Mouse (Mus musculus): ENCODE measurements around the gene Tmc4. TPM values are rescaled to one million over a fixed set of nuclear protein-coding genes. Genes with fewer than 3 reads are reported as not detected.

Tmc4 gene
- polyA plus RNA-seq, 1 experiment, result 16.4 TPM

GRCm38 (mm10) chr7:3683908-3684550, 6.7 kb upstream of the Tmc4 start:
- Histone ChIP-seq H3K4me3 (ENCODE audit: low read depth, low read length) (no peak overlapping the region), H3K36me3 (ENCODE audit: control insufficient read depth, insufficient read depth, low read length, poor library complexity, severe bottlenecking) (peaks cover 2% of the 10 kb centered on the region; the same call in 1 of the 2 replicates), H3K27ac (ENCODE audit: insufficient read depth, low read length) (no peak overlapping the region)

DNA sequence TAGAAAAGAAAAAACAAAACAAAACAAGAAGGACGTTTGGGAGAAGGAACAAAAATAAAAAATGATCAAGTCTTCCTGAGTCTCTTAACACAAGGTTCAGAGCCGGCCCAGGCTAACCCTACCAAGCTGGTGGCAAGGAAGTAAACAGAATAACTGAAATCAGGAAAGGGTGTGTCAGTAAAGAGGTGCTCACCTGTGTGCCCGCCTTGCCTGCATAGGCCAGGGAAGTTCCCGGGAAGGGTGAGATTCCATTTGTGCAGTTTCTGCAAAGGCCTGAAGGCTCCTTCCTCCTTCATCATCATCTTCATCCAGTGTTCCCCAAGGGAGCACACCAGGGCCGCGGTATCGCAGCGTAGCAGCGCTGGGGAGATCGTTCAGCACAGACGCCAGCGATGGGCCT, 982 bp downstream of the Tmc4 start:
- H3K27ac ChIP-seq (ENCODE audit: insufficient read depth, low read length), result no peak overlapping the region
- no peaks in the 10 kb centered on the region for H3K4me1 ChIP-seq (ENCODE audit: control insufficient read depth, insufficient read depth, low read length)
- H3K27me3 ChIP-seq (ENCODE audit: control insufficient read depth, insufficient read depth, low read length, poor library complexity, severe bottlenecking), result no peaks in the 10 kb centered on the region
- H3K9ac ChIP-seq (ENCODE audit: low read depth, poor library complexity, severe bottlenecking), result no peak overlapping the region
- no peaks in the 10 kb centered on the region for H3K9me3 ChIP-seq (replicated peaks; ENCODE audit: control insufficient read depth, insufficient read depth, low read length, poor library complexity, severe bottlenecking)
- H3K36me3 ChIP-seq (ENCODE audit: control insufficient read depth, insufficient read depth, low read length, poor library complexity, severe bottlenecking), result no peaks in the 10 kb centered on the region
- H3K4me3 ChIP-seq (ENCODE audit: low read depth, low read length), result no peak overlapping the region
- no peak for TF ChIP-seq CTCF (IDR thresholded peaks at IDR 0.05; ENCODE audit: low read depth, low read length)
- no peak for TF ChIP-seq EP300 (IDR thresholded peaks at IDR 0.05; ENCODE audit: insufficient read depth, low read depth, low read length)
- TF ChIP-seq POLR2A (IDR thresholded peaks at IDR 0.05; ENCODE audit: insufficient read depth, low read length), result no peak

More at GRCm38 (mm10) chr7:3683908-3684550, 6.7 kb upstream of the Tmc4 start:
- Histone ChIP-seq H3K27me3 (ENCODE audit: control insufficient read depth, insufficient read depth, low read length, poor library complexity, severe bottlenecking) (no peaks in the 10 kb centered on the region), H3K4me1 (ENCODE audit: control insufficient read depth, insufficient read depth, low read length) (peaks cover 2% of the 10 kb centered on the region), H3K9me3 (replicated peaks; ENCODE audit: control insufficient read depth, insufficient read depth, low read length, poor library complexity, severe bottlenecking) (no peaks in the 10 kb centered on the region), H3K9ac (ENCODE audit: low read depth, poor library complexity, severe bottlenecking) (no peak overlapping the region)
- TF ChIP-seq POLR2A (IDR thresholded peaks at IDR 0.05; ENCODE audit: insufficient read depth, low read length) (no peak), CTCF (IDR thresholded peaks at IDR 0.05; ENCODE audit: low read depth, low read length) (no peak), EP300 (IDR thresholded peaks at IDR 0.05; ENCODE audit: insufficient read depth, low read depth, low read length) (no peak)

DNA sequence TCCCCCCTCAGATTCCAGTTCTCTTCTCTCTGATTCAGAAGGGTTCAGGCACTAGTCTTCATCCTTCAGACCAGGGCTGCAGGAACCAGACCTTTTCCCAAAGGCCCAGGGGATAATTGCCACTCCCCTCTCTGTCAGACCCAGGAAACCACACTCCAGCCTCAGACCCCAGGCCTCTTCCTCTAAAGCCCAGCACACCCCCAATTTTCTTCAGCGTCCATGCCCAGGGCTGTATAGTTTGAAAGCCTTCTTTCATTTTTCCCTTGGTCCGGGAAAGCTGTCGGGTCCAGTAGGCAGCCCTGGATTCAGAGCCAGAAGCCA, 2.2 kb downstream of the Tmc4 start:
- H3K4me1 ChIP-seq (ENCODE audit: control insufficient read depth, insufficient read depth, low read length), result no peaks in the 10 kb centered on the region
- H3K36me3 ChIP-seq (ENCODE audit: control insufficient read depth, insufficient read depth, low read length, poor library complexity, severe bottlenecking), result no peaks in the 10 kb centered on the region
- no peaks in the 10 kb centered on the region for H3K27me3 ChIP-seq (ENCODE audit: control insufficient read depth, insufficient read depth, low read length, poor library complexity, severe bottlenecking)
- TF ChIP-seq EP300 (IDR thresholded peaks at IDR 0.05; ENCODE audit: insufficient read depth, low read depth, low read length), result no peak
- no peak for TF ChIP-seq CTCF (IDR thresholded peaks at IDR 0.05; ENCODE audit: low read depth, low read length)
- TF ChIP-seq POLR2A (IDR thresholded peaks at IDR 0.05; ENCODE audit: insufficient read depth, low read length), result no peak
- H3K27ac ChIP-seq (ENCODE audit: insufficient read depth, low read length), result no peak overlapping the region
- no peak overlapping the region for H3K4me3 ChIP-seq (ENCODE audit: low read depth, low read length)
- no peaks in the 10 kb centered on the region for H3K9me3 ChIP-seq (replicated peaks; ENCODE audit: control insufficient read depth, insufficient read depth, low read length, poor library complexity, severe bottlenecking)
- no peak overlapping the region for H3K9ac ChIP-seq (ENCODE audit: low read depth, poor library complexity, severe bottlenecking)

DNA sequence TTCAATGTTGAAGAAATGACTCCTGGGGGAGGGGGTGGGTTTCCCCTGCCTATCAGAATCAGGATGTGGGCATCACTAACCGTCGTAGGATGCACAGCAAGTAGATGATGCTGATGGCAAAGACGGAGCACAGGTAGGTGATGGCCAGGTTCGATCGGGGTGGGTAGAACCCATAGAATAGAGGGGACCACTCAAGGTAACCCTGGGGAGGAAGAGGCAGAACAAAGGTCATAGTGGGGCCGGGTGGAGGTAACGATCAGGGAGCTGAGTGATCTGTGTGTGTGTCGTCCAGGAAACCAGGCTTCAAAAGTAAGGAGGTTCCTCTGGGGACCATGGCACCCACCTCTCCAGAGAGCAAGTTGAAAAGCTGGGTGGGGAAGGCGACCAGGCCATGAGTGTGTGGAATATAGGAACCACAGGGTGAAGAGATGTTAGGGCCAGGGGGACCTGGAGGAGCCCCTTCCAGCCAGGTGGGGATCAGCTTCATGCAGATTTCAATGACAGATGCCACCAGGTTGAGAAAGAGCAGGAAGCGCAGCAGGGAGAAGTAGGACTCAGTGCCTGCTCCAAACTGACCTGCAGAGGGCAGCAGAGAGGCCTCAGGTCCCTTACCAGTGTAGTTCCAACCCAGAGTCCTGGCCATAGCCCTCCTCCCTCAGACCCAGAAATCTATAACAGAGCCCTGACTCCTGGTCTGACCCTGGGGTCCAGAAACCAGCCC, 2.7 kb downstream of the Tmc4 start:
- no peaks in the 10 kb centered on the region for H3K4me1 ChIP-seq (ENCODE audit: control insufficient read depth, insufficient read depth, low read length)
- no peaks in the 10 kb centered on the region for H3K36me3 ChIP-seq (ENCODE audit: control insufficient read depth, insufficient read depth, low read length, poor library complexity, severe bottlenecking)
- no peak overlapping the region for H3K27ac ChIP-seq (ENCODE audit: insufficient read depth, low read length)
- no peaks in the 10 kb centered on the region for H3K27me3 ChIP-seq (ENCODE audit: control insufficient read depth, insufficient read depth, low read length, poor library complexity, severe bottlenecking)
- H3K9me3 ChIP-seq (replicated peaks; ENCODE audit: control insufficient read depth, insufficient read depth, low read length, poor library complexity, severe bottlenecking), result no peaks in the 10 kb centered on the region
- no peak overlapping the region for H3K9ac ChIP-seq (ENCODE audit: low read depth, poor library complexity, severe bottlenecking)
- no peak for TF ChIP-seq POLR2A (IDR thresholded peaks at IDR 0.05; ENCODE audit: insufficient read depth, low read length)
- no peak for TF ChIP-seq EP300 (IDR thresholded peaks at IDR 0.05; ENCODE audit: insufficient read depth, low read depth, low read length)
- TF ChIP-seq CTCF (IDR thresholded peaks at IDR 0.05; ENCODE audit: low read depth, low read length), result peak; percentile 97
- no peak overlapping the region for H3K4me3 ChIP-seq (ENCODE audit: low read depth, low read length)

DNA sequence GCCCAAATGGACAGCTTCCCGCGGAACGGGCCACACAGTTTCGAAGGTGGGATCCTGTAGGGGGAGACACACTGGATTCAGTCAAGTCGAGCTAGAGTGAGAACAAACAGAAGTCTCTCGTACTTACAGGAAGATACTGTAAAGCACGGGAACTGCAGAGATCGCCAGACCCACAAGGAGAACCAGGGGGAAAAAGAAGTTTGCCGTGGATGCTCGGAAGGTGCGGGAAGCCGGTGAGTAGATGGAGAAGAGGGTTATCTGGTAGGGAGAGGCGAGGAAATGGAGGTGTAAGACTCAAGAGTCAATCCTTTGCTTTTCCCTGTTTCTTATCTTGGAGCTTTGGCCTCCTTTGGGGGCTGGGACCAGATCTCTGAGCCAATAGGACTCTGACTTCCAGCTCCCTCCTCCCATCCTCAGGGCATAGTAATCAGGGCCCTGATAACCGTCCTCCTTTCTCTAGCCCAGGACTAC, 10.4 kb downstream of the Tmc4 start:
- peak overlapping the region; percentile 75; the same call in 1 of the 2 replicates for H3K27ac ChIP-seq (ENCODE audit: insufficient read depth, low read length)
- H3K27me3 ChIP-seq (ENCODE audit: control insufficient read depth, insufficient read depth, low read length, poor library complexity, severe bottlenecking), result no peaks in the 10 kb centered on the region
- H3K36me3 ChIP-seq (ENCODE audit: control insufficient read depth, insufficient read depth, low read length, poor library complexity, severe bottlenecking), result peaks cover 14% of the 10 kb centered on the region
- H3K9ac ChIP-seq (ENCODE audit: low read depth, poor library complexity, severe bottlenecking), result peak overlapping the region; percentile 8
- H3K4me1 ChIP-seq (ENCODE audit: control insufficient read depth, insufficient read depth, low read length), result no peaks in the 10 kb centered on the region
- no peaks in the 10 kb centered on the region for H3K9me3 ChIP-seq (replicated peaks; ENCODE audit: control insufficient read depth, insufficient read depth, low read length, poor library complexity, severe bottlenecking)
- peak overlapping the region; percentile 47 for H3K4me3 ChIP-seq (ENCODE audit: low read depth, low read length)
- TF ChIP-seq CTCF (IDR thresholded peaks at IDR 0.05; ENCODE audit: low read depth, low read length), result no peak
- TF ChIP-seq EP300 (IDR thresholded peaks at IDR 0.05; ENCODE audit: insufficient read depth, low read depth, low read length), result no peak
- TF ChIP-seq POLR2A (IDR thresholded peaks at IDR 0.05; ENCODE audit: insufficient read depth, low read length), result no peak
